Mouse (Mus musculus) 3T3-L1 (cell line): ENCODE results near the gene Mcm3.
A peak's percentile ranks its signal among the peaks of the same experiment; 100 is the strongest.
"Not testable (repeated sequence)": the region's sequence is repeated elsewhere in the genome, so short reads cannot be mapped to it uniquely, and the experiment has no call there.

Experiments
- DNase-seq: peaks from one replicate; pipeline ENCODE4 v3.0.0-alpha.2; 2015; ENCODE audit warnings: low read depth, low spot score

Mcm3 gene

DNA sequence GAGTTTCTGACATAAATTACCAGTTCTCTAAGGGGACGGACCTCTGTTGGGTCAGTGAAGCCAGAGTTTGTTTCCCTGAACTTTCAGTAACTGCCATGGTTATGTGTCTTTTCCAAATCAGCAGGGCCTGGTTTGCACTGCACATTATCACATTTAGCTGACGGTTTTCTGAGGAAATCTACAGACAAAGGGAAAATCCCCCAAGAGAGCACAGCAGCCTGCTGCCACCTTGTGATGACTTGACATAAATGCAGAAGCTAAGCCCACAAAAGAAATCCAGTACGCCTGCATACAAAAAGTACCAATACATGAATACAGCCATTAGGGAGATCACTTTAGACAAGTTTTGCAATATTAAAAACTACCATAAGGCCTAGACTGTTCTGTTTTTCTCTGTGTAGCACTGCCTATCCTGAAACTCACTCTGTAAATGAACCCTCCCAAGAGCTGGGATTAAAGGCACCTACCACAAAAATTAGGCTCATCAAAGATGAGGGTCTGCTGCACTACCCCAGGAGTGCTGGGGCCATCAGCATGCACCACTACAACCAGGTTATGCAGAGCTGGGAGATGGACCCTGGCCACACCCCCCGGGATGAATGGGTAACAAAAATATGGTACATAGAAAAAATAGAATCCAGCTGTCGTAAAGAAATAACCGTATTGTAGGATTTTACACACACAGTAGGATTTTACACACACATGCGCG is 18.3 kb downstream of the Mcm3 start:
- peak; percentile 60 for DNase-seq

DNA sequence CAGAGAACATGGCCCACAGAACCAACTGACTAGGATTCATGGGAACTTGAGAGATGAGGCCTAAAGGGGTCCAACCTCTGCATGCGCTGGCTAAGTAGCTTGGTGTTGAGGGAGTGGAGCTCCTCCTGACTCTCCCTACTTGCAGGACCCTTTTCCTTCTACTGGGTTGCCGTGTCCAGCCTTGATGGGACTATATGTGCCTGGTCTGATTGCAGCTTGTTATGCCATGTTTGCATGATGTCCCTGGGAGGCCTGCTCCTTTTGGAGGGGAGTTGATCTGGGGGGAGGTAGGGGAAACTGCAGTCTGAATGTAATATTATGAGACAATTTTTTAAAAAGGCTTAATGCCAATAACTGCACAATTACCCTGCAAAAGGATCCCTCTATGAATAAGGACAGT is 18.8 kb downstream of the Mcm3 start:
- no peak for DNase-seq

DNA sequence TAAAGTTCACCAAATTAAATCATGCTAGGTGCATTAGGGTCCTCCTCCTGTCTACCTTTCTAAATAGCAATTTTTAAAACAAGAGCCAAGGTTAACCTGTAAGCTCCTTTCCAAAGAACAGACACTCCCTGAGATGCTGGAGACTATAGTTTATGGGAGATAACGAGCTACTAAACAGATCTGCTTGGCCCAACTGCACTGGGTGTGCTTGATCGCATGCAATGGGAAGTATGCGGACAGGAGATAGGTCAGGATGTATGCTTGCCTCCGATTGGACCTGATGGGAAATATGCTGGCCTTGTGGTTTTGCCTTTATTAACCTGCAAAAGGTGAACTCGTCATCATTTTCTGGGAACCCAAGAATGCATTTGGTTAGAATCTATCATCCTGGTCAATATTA is 24.9 kb downstream of the Mcm3 start:
- DNase-seq: no peak

DNA sequence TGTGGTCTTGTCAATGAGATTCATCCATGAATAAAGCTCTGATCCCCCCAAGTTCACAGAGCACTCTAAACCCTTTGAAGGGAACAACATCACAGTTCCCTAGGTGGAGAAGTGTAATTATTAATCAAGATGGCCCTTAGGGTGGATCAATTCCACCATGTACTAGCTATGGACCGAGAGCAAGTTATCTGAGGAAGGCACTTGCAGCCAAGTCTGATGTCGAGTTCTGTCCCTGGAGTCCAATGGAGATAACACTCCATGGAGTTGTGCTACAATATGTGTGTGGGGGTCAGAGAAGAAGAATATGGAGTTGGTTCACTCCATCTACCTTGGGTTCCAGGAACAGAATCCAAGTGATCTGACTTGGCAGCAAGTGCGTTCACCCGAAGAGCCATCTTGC is 25.4 kb downstream of the Mcm3 start:
- DNase-seq: no peak

DNA sequence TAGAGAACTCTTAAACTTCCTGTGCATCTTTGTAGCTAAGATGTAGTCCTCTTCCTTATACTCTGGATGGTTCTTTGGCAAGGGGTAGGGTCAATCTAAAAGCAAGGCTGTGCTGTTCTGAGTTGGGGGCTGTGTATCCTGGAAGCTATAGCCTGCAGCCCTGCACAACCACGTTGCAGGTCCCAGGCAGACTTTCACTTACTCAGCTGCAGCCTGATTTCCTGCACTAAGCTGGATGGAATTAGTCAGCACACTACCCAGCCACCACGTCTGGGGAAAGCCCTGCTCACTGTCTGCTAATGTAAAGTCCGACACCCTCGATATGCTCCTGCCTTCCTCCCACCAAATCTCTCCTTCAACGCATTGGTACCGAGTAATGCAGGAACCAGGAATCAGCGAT is 28.7 kb downstream of the Mcm3 start:
- no peak for DNase-seq

DNA sequence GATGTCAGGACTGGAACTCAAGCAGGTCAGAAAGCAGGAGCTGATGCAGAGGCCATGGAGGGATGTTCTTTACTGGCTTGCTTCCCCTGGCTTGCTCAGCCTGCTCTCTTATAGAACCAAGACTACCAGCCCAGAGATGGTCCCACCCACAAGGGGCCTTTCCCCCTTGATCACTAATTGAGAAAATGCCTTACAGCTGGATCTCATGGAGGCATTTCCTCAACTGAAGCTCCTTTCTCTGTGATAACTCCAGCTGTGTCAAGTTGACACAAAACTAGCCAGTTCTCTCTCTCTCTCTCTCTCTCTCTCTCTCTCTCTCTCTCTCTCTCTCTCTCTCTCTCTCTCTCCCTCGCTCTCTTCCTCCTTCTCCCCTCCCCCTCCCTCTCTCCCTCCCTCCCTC is 29.6 kb downstream of the Mcm3 start, which contains the start of gene Il17f:
Il17f (minus strand) TSS at position 101 of the 400 bp plus-strand sequence.
- not testable (repeated sequence) for DNase-seq

DNA sequence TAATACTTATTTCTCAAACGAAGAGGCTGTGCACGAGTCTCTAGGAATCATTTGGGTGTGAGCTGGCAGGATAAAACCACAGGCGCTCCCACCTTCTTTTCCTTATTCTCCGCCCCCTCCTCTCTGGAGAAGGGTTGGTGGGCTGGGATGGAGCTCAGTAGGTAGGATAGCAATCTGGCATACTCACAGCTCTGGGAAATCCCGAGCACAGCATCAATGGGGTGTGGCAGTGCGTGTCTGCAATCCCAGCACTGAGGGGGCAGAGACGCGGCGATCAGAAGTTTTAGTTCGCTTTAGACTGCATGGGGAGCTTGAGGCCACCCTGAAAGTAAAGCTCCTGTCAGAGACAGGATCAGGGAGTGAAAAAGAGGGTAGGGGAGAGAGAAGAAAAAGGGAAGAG is 31.7 kb downstream of the Mcm3 start:
- DNase-seq: no peak

DNA sequence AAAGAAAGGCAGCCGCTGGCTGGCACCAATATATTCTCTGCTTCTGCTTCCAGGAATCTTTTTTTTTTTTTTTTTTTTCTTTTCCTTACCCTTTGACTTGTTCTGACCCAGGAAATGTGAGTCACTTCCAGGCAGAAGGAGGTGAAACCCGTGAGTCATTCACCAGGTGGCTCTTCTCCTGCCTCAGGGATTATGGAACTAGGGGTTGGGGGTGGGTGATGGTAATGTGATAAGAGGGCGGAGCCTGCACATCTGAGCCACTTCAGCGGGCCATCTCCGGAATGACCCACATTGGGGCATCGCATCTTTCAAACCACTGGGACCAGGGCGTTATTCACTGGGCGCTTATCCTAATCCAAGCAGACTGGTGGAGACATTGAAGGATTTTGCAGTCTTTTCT is 33.1 kb downstream of the Mcm3 start:
- no peak for DNase-seq

DNA sequence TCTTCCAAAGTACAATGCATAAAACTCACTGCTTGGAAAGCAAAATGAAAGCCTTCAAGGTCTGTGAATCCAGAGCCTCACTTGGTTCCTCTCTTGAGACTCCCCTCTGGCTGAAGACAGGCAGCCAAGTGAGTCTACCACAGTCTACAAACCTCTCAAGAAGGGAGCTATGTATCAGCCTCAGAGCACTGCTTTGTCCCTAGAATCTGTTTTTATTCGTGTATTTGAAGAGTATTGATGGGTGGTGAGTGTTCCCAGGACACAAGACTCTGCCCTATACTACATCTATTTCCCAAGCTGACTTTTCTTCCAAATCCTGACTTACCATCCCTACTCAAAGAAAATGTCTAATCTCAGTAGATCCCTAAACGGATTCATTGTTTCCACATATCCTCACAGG is 41.7 kb downstream of the Mcm3 start:
- no peak for DNase-seq

DNA sequence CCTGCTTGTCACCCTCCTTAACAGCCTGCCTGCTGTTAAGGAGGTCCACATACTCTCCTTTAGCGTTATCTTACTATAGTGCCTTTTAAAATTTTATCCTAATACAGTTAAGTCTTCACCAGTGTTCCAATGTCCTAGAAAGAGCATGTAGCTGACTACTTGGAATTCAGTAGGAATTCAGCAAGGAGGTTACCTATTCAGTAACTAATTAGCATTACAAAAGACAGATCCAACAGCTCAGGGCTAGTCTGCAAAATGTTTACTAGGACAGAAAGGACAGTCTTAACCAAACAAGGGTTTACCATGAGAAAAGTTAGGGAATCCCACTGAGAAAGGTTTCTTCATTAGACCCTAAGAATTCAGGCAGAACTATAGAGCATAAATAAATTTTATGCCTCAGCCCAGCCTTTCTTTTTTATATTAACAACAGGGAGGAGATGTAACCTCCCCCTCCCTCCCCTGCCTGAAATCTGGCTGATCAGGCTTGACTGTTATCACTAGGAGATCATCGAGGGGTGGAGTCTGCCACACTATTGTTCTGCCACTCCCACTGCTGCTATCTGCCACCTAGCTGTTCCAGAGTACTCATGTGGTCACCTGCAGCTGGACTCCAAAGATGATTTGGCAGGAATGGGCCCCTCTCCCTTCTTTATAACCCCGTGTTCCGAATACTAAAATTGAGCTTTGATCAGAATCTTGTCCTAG is 45.9 kb downstream of the Mcm3 start:
- not testable (repeated sequence) for DNase-seq

DNA sequence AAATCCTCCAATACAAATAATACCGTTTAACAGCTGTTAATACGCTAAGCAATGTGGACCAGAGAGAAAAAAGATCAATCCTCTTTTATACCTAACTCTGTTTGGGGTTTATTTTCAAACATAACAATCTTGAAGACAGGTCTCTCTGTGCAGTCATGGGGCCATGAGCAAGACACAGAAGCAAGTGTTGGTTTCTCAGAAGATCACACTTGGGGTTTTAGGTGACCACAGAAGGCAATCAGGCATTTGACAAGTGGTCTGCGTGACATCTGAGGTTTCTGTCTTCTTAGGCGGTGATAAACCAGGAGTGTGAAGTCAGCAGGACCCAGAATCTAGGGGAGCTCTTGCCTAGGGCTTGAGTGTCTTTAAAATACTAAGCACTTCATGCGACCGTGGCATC is 53.6 kb downstream of the Mcm3 start:
- no peak for DNase-seq

DNA sequence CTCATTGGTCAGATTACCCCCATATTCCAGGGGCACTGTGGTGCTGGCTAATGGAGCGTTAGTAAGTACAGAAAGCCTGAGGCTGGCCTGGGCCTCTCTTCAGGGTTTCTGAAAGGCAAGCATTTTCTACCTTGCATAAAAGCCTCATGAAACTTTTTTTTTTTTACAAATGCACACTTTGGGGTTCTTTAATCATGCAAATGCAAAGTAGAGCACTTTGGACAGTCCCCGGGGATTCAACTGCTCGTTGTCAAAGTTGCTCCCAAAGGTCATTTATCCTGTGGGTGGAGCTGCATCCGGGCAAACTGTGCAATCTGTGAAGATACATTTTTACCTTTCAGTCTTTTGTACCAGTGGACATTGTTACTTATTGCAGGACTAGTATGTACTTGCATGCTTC is 58.7 kb downstream of the Mcm3 start:
- no peak for DNase-seq

DNA sequence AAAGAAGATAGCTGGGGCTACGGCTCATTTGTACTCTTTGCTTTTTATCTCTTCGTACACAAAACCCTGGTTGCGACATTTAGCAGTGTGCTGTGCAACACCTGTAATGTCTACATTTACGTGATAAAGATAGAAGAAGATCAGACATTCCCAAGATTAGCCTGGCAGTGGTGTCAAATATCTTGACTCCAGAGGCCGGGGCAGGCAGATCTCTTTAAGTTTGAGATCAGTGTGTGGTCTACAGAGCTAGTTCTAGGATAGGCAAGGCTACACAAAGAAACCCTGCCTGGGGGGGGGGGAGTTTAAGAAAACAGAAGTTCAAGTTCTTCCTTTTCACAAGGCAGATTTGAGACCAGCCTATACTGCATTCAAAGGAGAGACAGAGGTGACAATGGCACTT is 59.8 kb downstream of the Mcm3 start:
- no peak for DNase-seq

DNA sequence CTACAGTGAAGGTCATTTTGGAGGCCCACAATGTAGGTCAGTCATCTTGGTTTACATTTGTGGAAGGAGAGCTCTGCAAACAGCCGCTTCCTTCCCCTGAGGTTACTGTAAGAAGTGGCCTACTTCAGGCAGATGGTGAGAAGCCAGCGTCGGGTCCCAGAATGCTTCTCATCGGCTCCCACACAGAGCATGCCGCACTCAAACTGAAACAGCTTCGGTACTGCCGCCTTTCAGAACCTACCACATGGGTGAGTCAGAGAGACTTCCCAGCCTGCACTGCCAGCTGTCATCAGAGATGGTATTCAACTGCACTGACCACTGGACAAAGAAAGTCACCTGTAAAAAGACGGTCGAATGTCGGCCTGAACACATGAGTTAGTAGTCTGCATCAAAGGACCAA is 60.3 kb downstream of the Mcm3 start:
- DNase-seq: no peak

DNA sequence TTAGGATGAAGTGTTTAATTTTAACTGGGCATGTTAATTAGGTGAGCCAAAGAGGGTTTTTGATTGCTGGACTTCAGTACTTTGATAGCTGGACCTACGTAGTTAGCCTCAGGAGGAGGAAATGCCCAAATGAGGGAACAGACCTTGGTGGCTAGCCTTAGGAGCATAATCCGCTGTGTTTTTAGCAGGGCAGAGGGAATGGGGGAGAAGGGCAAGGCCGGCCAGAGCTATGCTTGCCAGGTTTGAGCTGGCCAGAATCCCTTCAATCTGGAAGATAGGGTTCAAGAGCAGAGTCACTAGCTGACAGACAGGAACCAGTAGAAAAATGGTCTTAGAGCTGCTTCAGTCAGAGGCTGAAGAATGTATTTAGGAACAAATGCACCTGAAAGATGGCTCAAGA is 62.5 kb downstream of the Mcm3 start:
- no peak for DNase-seq

DNA sequence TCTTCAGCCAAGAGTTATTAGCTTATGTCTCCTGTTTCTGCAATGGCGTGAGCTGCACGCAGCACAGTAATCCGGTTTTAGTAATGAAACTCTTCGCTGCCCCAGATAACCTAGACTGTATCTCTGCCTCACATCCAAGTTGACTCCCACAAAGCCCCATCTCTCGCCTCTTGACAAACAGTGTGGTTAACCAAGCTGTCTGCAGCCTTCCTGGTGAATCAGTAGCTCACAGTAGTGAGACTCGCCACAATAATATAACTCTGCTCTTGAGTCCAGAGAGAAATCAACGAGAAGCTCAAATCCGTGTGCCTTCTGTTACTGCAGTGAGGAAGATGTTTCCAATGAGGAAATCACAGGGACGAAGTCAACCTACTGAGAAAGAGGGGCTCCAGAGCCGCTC is 65.7 kb downstream of the Mcm3 start:
- no peak for DNase-seq
